In the genomic region with DNA sequence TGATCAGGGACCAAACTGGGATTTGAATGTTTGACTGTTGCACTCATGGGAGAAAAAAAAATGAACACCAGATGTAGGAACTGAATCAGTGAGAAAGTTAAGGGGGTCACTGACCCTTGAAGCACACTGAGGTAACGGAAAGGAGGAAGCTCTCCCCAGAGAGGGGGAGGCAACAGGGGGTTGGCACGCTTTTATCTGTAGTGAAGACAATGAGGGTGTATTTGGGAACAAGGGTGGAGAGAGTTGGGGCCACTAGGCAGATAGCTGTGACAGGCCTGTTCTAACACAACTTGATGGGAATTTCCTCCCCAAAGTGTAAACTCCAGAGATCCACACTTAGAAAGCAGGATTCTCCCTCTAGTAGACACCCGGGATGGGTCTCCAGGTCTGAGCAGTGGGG, we compare ENCODE assay signal across 28 mouse cellular contexts.
DNase-seq lines count a peak whose midpoint lies in the region; ATAC-seq lines count a peak whose summit lies in the region.
"Had no signal": no experiment of that assay in that cellular context is flagged by ENCODE, and none has a peak within 500 bp of the region (broad histone marks: within the 10 kb centered on the region; RNA-seq: fewer than 3 reads in every experiment).

No protein-coding gene starts in this region.

- peak; percentile 64 for ATAC-seq in heart, embryonic 11.5 days (replicated peaks; ENCODE audit: insufficient number of reproducible peaks, low FRiP score, low TSS enrichment)
- ATAC-seq in heart, embryonic 16.5 days (replicated peaks; ENCODE audit: extremely low read depth, insufficient read depth, low FRiP score) = peak; percentile 58
- ATAC-seq in forebrain, embryonic 16.5 days = no peak
- ATAC-seq: CD4-positive, CD25-positive, alpha-beta regulatory T cell, adult 4 months; forebrain, postnatal 0 days; inflammation-experienced regulatory T-cells, adult 6 months; midbrain, embryonic 15.5 days had no signal

- H3K4me1 ChIP-seq in heart, embryonic 11.5 days (ENCODE audit: control insufficient read depth, insufficient read depth, low read length) = peaks cover 66% of the 10 kb centered on the region
- peaks cover 42% of the 10 kb centered on the region for H3K4me1 ChIP-seq in heart, embryonic 16.5 days (ENCODE audit: control insufficient read depth, insufficient read depth, low read length)
- peaks cover 50% of the 10 kb centered on the region for H3K4me1 ChIP-seq in forebrain, embryonic 16.5 days (replicated peaks; ENCODE audit: control insufficient read depth, insufficient read depth, low read length)

- H3K9me3 ChIP-seq in heart, embryonic 11.5 days (replicated peaks; ENCODE audit: control insufficient read depth, low read length) = no peaks in the 10 kb centered on the region
- no peaks in the 10 kb centered on the region for H3K9me3 ChIP-seq in heart, embryonic 16.5 days (replicated peaks; ENCODE audit: control insufficient read depth, low read length)
- H3K9me3 ChIP-seq in forebrain, embryonic 16.5 days (ENCODE audit: control insufficient read depth, low read length) = no peaks in the 10 kb centered on the region
- H3K9me3 ChIP-seq: embryonic facial prominence, embryonic 13.5 days; hindbrain, embryonic 15.5 days; midbrain, embryonic 15.5 days had no signal

- 24% methylated on average over 3 of the region's 3 CpGs for WGBS in heart, embryonic 11.5 days (ENCODE audit: insufficient replicate concordance)
- 29% methylated on average over 3 of the region's 3 CpGs for WGBS in heart, embryonic 16.5 days
- WGBS in forebrain, embryonic 16.5 days = 88% methylated on average over 3 of the region's 3 CpGs

- peak; percentile 97 for DNase-seq in heart, adult 11 months
- DNase-seq in heart, adult 8-10 months (ENCODE audit: low spot score) = no peak
- DNase-seq in mesoderm, embryonic 11.5 days (ENCODE audit: low read depth, low spot score) = peak; percentile 24
- no peak for DNase-seq in adrenal gland, postnatal 10 days
- DNase-seq in cerebellum, adult 9-11 months = no peak
- DNase-seq: cerebellum, adult 18-20 months; cerebellum, postnatal 14 days; forebrain, postnatal 0 days; kidney, adult 11 months; layer of hippocampus, adult 9-11 months; liver; lung, adult 2 months; lung, postnatal 10 days; thymus, adult 18-20 months; thymus, postnatal 36 days had no signal

- peak overlapping the region; percentile 72; the same call in 1 of the 2 replicates for H3K27ac ChIP-seq in heart, embryonic 11.5 days (ENCODE audit: low read depth, low read length)
- peak overlapping the region; percentile 60 for H3K27ac ChIP-seq in heart, embryonic 16.5 days (ENCODE audit: low read length)
- no peak overlapping the region for H3K27ac ChIP-seq in forebrain, embryonic 16.5 days (ENCODE audit: low read length)
- H3K27ac ChIP-seq: embryonic facial prominence, embryonic 13.5 days; hindbrain, embryonic 10.5 days; hindbrain, embryonic 15.5 days; liver, embryonic 14.5 days; macrophage; midbrain, embryonic 10.5 days; midbrain, embryonic 15.5 days had no signal

- H3K36me3 ChIP-seq in heart, embryonic 11.5 days (ENCODE audit: control insufficient read depth, insufficient read depth, low read length) = no peaks in the 10 kb centered on the region
- H3K36me3 ChIP-seq in heart, embryonic 16.5 days (ENCODE audit: control insufficient read depth, insufficient read depth) = no peaks in the 10 kb centered on the region
- no peaks in the 10 kb centered on the region for H3K36me3 ChIP-seq in forebrain, embryonic 16.5 days (ENCODE audit: control insufficient read depth, insufficient read depth)
- H3K36me3 ChIP-seq: embryonic facial prominence, embryonic 13.5 days; hindbrain, embryonic 10.5 days; hindbrain, embryonic 15.5 days; midbrain, embryonic 10.5 days; midbrain, embryonic 15.5 days had no signal

- H3K4me2 ChIP-seq in heart, embryonic 11.5 days = no peak overlapping the region
- no peak overlapping the region for H3K4me2 ChIP-seq in heart, embryonic 16.5 days (ENCODE audit: low read depth, low read length)
- no peak overlapping the region for H3K4me2 ChIP-seq in forebrain, embryonic 16.5 days (ENCODE audit: low read length)
- H3K4me2 ChIP-seq: embryonic facial prominence, embryonic 13.5 days; hindbrain, embryonic 15.5 days; midbrain, embryonic 15.5 days had no signal

- H3K27me3 ChIP-seq in heart, embryonic 11.5 days (ENCODE audit: control insufficient read depth, insufficient read depth, low read length) = no peaks in the 10 kb centered on the region
- no peaks in the 10 kb centered on the region for H3K27me3 ChIP-seq in heart, embryonic 16.5 days (ENCODE audit: control insufficient read depth, insufficient read depth, low read length)
- H3K27me3 ChIP-seq in forebrain, embryonic 16.5 days (replicated peaks; ENCODE audit: control insufficient read depth, insufficient read depth, low read length) = no peaks in the 10 kb centered on the region
- H3K27me3 ChIP-seq: embryonic facial prominence, embryonic 13.5 days; hindbrain, embryonic 15.5 days; midbrain, embryonic 15.5 days had no signal

- no peak overlapping the region for H3K9ac ChIP-seq in heart, embryonic 11.5 days (ENCODE audit: low read depth, low read length)
- no peak overlapping the region for H3K9ac ChIP-seq in heart, embryonic 16.5 days (ENCODE audit: low read length)
- no peak overlapping the region for H3K9ac ChIP-seq in forebrain, embryonic 16.5 days (replicated peaks; ENCODE audit: low read depth, low read length)
- H3K9ac ChIP-seq: embryonic facial prominence, embryonic 13.5 days; forebrain, postnatal 0 days; hindbrain, embryonic 15.5 days; liver, embryonic 14.5 days; midbrain, embryonic 15.5 days had no signal

- H3K4me3 ChIP-seq in heart, embryonic 11.5 days (ENCODE audit: low read depth, low read length) = no peak overlapping the region
- H3K4me3 ChIP-seq in heart, embryonic 16.5 days (ENCODE audit: low read length) = no peak overlapping the region
- H3K4me3 ChIP-seq in forebrain, embryonic 16.5 days (replicated peaks; ENCODE audit: low read length) = no peak overlapping the region
- H3K4me3 ChIP-seq: embryonic facial prominence, embryonic 13.5 days; erythroblast, embryonic 14.5 days; hindbrain, embryonic 10.5 days; hindbrain, embryonic 15.5 days; midbrain, embryonic 10.5 days; midbrain, embryonic 15.5 days had no signal

Comparison
In these comparisons a context has a peak if more than half of its experiments do, and no peak if none do; other contexts are left out.
1. DNase-seq: peak in heart, adult 11 months (single experiment) and mesoderm, embryonic 11.5 days (single experiment); none in heart, adult 8-10 months (single experiment), adrenal gland, postnatal 10 days (single experiment) and cerebellum, adult 9-11 months (single experiment).